Mouse (Mus musculus): Measurements from ENCODE around the gene Vamp1.

GRCm38 (mm10) chr6:125284751-125285150 lies 69.4 kb downstream of the Vamp1 start:
- no peak for TF ChIP-seq CTCF (IDR thresholded peaks at IDR 0.05; ENCODE audit: control insufficient read depth, insufficient read depth, insufficient read length)
- no peak for TF ChIP-seq USF1 (IDR thresholded peaks at IDR 0.05; ENCODE audit: low read depth)
- TF ChIP-seq MAX (IDR thresholded peaks at IDR 0.05), result no peak
- no peak for TF ChIP-seq CEBPB (IDR thresholded peaks at IDR 0.05; ENCODE audit: low read depth)
- no peak for TF ChIP-seq MYOG (IDR thresholded peaks at IDR 0.05; ENCODE audit: control insufficient read depth, extremely low read depth, insufficient read length)
